8 mouse cellular contexts compared by ENCODE assay signal in the genomic region with DNA sequence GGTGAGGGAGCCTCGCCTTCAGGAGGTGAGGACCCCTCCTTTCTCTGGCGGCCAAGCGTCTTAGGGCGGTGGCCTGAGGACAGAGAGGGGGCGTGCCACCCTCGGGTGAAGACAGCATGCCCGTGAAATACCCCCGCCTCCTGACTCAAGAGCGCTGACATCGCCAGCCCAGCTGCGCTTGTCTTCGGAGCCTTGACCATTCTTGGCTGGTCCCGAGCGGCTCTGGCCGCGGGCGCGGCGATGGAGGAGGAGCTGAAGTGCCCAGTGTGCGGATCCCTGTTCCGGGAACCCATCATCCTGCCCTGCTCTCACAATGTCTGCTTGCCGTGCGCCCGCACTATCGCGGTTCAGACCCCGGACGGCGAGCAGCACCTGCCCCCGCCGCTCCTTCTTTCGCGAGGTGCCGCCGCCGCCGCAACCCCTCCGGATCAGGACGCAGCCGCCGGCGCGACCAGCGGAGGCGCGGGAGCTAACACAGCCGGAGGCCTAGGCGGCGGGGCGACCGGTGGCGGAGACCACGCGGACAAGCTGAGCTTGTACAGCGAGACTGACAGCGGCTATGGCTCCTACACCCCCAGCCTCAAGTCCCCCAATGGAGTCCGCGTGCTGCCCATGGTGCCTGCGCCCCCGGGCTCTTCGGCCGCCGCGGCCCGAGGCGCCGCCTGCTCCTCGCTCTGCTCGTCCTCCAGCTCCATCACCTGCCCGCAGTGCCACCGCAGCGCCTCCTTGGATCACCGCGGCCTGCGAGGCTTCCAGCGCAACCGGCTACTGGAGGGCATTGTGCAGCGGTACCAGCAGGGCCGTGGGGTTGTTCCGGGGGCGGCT. TPM values are rescaled to one million over a fixed set of nuclear protein-coding genes. Genes with fewer than 3 reads are reported as not detected.
DNase-seq lines count a peak whose midpoint lies in the region; ATAC-seq and TF ChIP-seq lines count a peak whose summit lies in the region.

No protein-coding gene starts in this region.

- ATAC-seq in forebrain, postnatal 0 days: peak; percentile 2; the same call in 1 of the 2 replicates
- ATAC-seq in liver, embryonic 15.5 days (ENCODE audit: insufficient read depth): no peak
- ATAC-seq in stomach, embryonic 15.5 days (ENCODE audit: insufficient read depth, low FRiP score, low read depth): peak; percentile 3; the same call in 1 of the 2 replicates

- H3K4me2 ChIP-seq in forebrain, postnatal 0 days (ENCODE audit: low read depth): peak overlapping the region; percentile 80
- H3K4me2 ChIP-seq in liver, embryonic 15.5 days: peak overlapping the region; percentile 75
- peak overlapping the region; percentile 99 for H3K4me2 ChIP-seq in stomach, embryonic 15.5 days

- under 1% methylated on average over 76 of the region's 81 CpGs for WGBS in forebrain, postnatal 0 days
- 2% methylated on average over 81 of the region's 81 CpGs for WGBS in liver, embryonic 15.5 days (ENCODE audit: insufficient replicate concordance)
- WGBS in stomach, embryonic 15.5 days: under 1% methylated on average over 80 of the region's 81 CpGs

- intact Hi-C loops in gastrocnemius, adult 2 months (cut with DNase I): no loop called here

- no peaks in the 10 kb centered on the region for H3K27me3 ChIP-seq in forebrain, postnatal 0 days (ENCODE audit: insufficient read depth, low read length)
- H3K27me3 ChIP-seq in liver, embryonic 15.5 days: peaks cover 75% of the 10 kb centered on the region
- H3K27me3 ChIP-seq in stomach, embryonic 15.5 days (replicated peaks): peaks cover 62% of the 10 kb centered on the region

- no peak for TF ChIP-seq CTCF in gastrocnemius, adult 2 months (IDR thresholded peaks at IDR 0.05)
- no peak for TF ChIP-seq CTCF in forebrain, postnatal 0 days (IDR thresholded peaks at IDR 0.05; ENCODE audit: low read depth)

- no peak overlapping the region for H3K27ac ChIP-seq in gastrocnemius, adult 2 months
- peak overlapping the region; percentile 99 for H3K27ac ChIP-seq in forebrain, postnatal 0 days (ENCODE audit: low read depth, low read length)
- no peak overlapping the region for H3K27ac ChIP-seq in liver, embryonic 15.5 days (replicated peaks)
- H3K27ac ChIP-seq in stomach, embryonic 15.5 days: no peak overlapping the region

- DNase-seq in gastrocnemius, adult 2 months: no peak
- DNase-seq in gastrocnemius, adult 18-20 months (ENCODE audit: low spot score): no peak
- DNase-seq in retina, embryonic 14.5 days (ENCODE audit: low spot score): peak; percentile 46
- no peak for DNase-seq in retina, postnatal 1 day
- DNase-seq in forebrain, postnatal 0 days: peak; percentile 59
- DNase-seq in layer of hippocampus, adult 9-11 months: no peak

- H3K36me3 ChIP-seq in forebrain, postnatal 0 days (ENCODE audit: insufficient read depth): no peaks in the 10 kb centered on the region; the same call in 1 of the 2 replicates
- no peaks in the 10 kb centered on the region for H3K36me3 ChIP-seq in liver, embryonic 15.5 days (replicated peaks)
- no peaks in the 10 kb centered on the region for H3K36me3 ChIP-seq in stomach, embryonic 15.5 days

- no peaks in the 10 kb centered on the region for H3K9me3 ChIP-seq in forebrain, postnatal 0 days (ENCODE audit: low read length)
- no peaks in the 10 kb centered on the region for H3K9me3 ChIP-seq in liver, embryonic 15.5 days (replicated peaks)
- no peaks in the 10 kb centered on the region for H3K9me3 ChIP-seq in stomach, embryonic 15.5 days

- peak overlapping the region; percentile 85 for H3K9ac ChIP-seq in forebrain, postnatal 0 days
- no peak overlapping the region for H3K9ac ChIP-seq in liver, embryonic 15.5 days
- no peak overlapping the region for H3K9ac ChIP-seq in stomach, embryonic 15.5 days

- peak overlapping the region; percentile 62 for H3K4me3 ChIP-seq in gastrocnemius, adult 2 months
- H3K4me3 ChIP-seq in forebrain, postnatal 0 days (ENCODE audit: low read depth, low read length): peak overlapping the region; percentile 82
- H3K4me3 ChIP-seq in liver, embryonic 15.5 days (replicated peaks): peak overlapping the region; percentile 15
- H3K4me3 ChIP-seq in stomach, embryonic 15.5 days (replicated peaks): peak overlapping the region; percentile 55

- H3K4me1 ChIP-seq in forebrain, postnatal 0 days (ENCODE audit: insufficient read depth): peaks cover 26% of the 10 kb centered on the region
- peaks cover 26% of the 10 kb centered on the region for H3K4me1 ChIP-seq in liver, embryonic 15.5 days (replicated peaks)
- H3K4me1 ChIP-seq in stomach, embryonic 15.5 days: peaks cover 29% of the 10 kb centered on the region

RNA-seq across cellular contexts. Expression of a gene that starts 1.0 kb away (rescaled TPM):
- total RNA-seq in gastrocnemius, adult 2 months (2021): under 1 TPM; 0.06 to 0.10 TPM
- under 1 TPM; 0.05 to 0.21 TPM for total RNA-seq in gastrocnemius, adult 18-20 months (2021)
- total RNA-seq in forebrain, postnatal 0 days (2014; rRNA removed): 64.2 and 68.3 TPM in 2 replicates
- 21.9 and 25.7 TPM in 2 replicates for polyA plus RNA-seq in forebrain, postnatal 0 days (2015; fragmentation: Nextera tagmentation; extraction: Ambion mirVana)
- 0.01 and 0.02 TPM in 2 replicates for polyA plus RNA-seq in liver, embryonic 15.5 days (2015; fragmentation: Nextera tagmentation; extraction: Ambion mirVana)
- polyA plus RNA-seq in stomach, embryonic 15.5 days (2015; fragmentation: Nextera tagmentation; extraction: Ambion mirVana): 0.63 and 0.74 TPM in 2 replicates

RNA-seq across cellular contexts. Expression of a gene that starts 42.2 kb away (rescaled TPM):
- 1 to 10 TPM in 1 of 2 experiments, under 1 TPM in 1; 0.54 to 1.2 TPM for total RNA-seq in gastrocnemius, adult 2 months (2021)
- 1 to 10 TPM in 1 of 2 experiments, under 1 TPM in 1; 0.62 to 1.5 TPM for total RNA-seq in gastrocnemius, adult 18-20 months (2021)
- 0.23 and 0.29 TPM in 2 replicates for total RNA-seq in forebrain, postnatal 0 days (2014; rRNA removed)
- polyA plus RNA-seq in forebrain, postnatal 0 days (2015; fragmentation: Nextera tagmentation; extraction: Ambion mirVana): 0.15 and 0.28 TPM in 2 replicates
- polyA plus RNA-seq in liver, embryonic 15.5 days (2015; fragmentation: Nextera tagmentation; extraction: Ambion mirVana): 2.7 and 3.1 TPM in 2 replicates
- polyA plus RNA-seq in stomach, embryonic 15.5 days (2015; fragmentation: Nextera tagmentation; extraction: Ambion mirVana): 4.5 and 4.8 TPM in 2 replicates

Comparison
In these comparisons a context has a peak if more than half of its experiments do, and no peak if none do; other contexts are left out.
1. DNase-seq: peak in retina, embryonic 14.5 days (single experiment) and forebrain, postnatal 0 days (single experiment); none in gastrocnemius, adult 2 months (single experiment), gastrocnemius, adult 18-20 months (single experiment), retina, postnatal 1 day (single experiment) and layer of hippocampus, adult 9-11 months (single experiment).
2. H3K4me3 ChIP-seq: peak in every context shown above with its lines; median percentile 82 in forebrain, postnatal 0 days; 62 in gastrocnemius, adult 2 months; 55 in stomach, embryonic 15.5 days; 15 in liver, embryonic 15.5 days.
3. RNA of a gene that starts 1.0 kb away (total RNA-seq): 64.2 to 68.3 TPM in forebrain, postnatal 0 days; 0.05 to 0.21 TPM in gastrocnemius, adult 18-20 months and 0.06 to 0.10 TPM in gastrocnemius, adult 2 months; every median in the first group is over 10 times any median in the second.
4. Peak in every context shown above with its lines, with median percentiles within 50 percentile points of each other: H3K4me2 ChIP-seq.